Mouse (Mus musculus): Measurements from ENCODE around the gene Sh3d19. TPM values are rescaled to one million over a fixed set of nuclear protein-coding genes. Genes with fewer than 3 reads are reported as not detected.

Gene Sh3d19
- polyA plus RNA-seq, 1 experiment from 2014 or later = 10.3 TPM

GRCm38 (mm10) chr3:86116951-86117350, 146.0 kb downstream of the Sh3d19 start:
- H3K4me2 ChIP-seq = no peak overlapping the region
- no peak overlapping the region for H3K4me3 ChIP-seq
- H3K27me3 ChIP-seq (replicated peaks) = no peaks in the 10 kb centered on the region
- H3K9ac ChIP-seq = no peak overlapping the region
- H3K4me1 ChIP-seq = no peaks in the 10 kb centered on the region; the same call in 1 of the 2 replicates
- no peak for ATAC-seq (ENCODE audit: extremely low read depth, insufficient number of reproducible peaks, low FRiP score, low TSS enrichment)
- H3K9me3 ChIP-seq = peaks cover 7% of the 10 kb centered on the region; the same call in 1 of the 2 replicates
- 90% methylated on average over 4 of the region's 4 CpGs for WGBS
- H3K27ac ChIP-seq (replicated peaks) = no peak overlapping the region
- H3K36me3 ChIP-seq = peaks cover 44% of the 10 kb centered on the region

- no peak for ATAC-seq (ENCODE audit: extremely low read depth, insufficient number of reproducible peaks, low FRiP score, low TSS enrichment)
- 65% methylated on average over 16 of the region's 16 CpGs for WGBS
- H3K27ac ChIP-seq (replicated peaks) = no peak overlapping the region
- H3K36me3 ChIP-seq = peaks cover 45% of the 10 kb centered on the region
- H3K4me1 ChIP-seq = no peaks in the 10 kb centered on the region; the same call in 1 of the 2 replicates
- no peak overlapping the region for H3K4me2 ChIP-seq
- H3K4me3 ChIP-seq = no peak overlapping the region
- H3K27me3 ChIP-seq (replicated peaks) = no peaks in the 10 kb centered on the region
- H3K9ac ChIP-seq = no peak overlapping the region
- peaks cover 7% of the 10 kb centered on the region; the same call in 1 of the 2 replicates for H3K9me3 ChIP-seq
These were observed 148.5 kb downstream of the Sh3d19 start for GRCm38 (mm10) chr3:86119237-86119932.

- no peaks in the 10 kb centered on the region for H3K4me1 ChIP-seq
- no peak overlapping the region for H3K4me2 ChIP-seq
- no peaks in the 10 kb centered on the region for H3K9me3 ChIP-seq
- H3K36me3 ChIP-seq = peaks cover 39% of the 10 kb centered on the region
- no peak for ATAC-seq (ENCODE audit: extremely low read depth, insufficient number of reproducible peaks, low FRiP score, low TSS enrichment)
- H3K27me3 ChIP-seq (replicated peaks) = no peaks in the 10 kb centered on the region
- H3K9ac ChIP-seq = no peak overlapping the region
- no peak overlapping the region for H3K27ac ChIP-seq (replicated peaks)
- H3K4me3 ChIP-seq = no peak overlapping the region
These were observed 151.2 kb downstream of the Sh3d19 start for GRCm38 (mm10) chr3:86122156-86122555.

- Histone ChIP-seq H3K4me1 (no peaks in the 10 kb centered on the region), H3K27ac (replicated peaks) (no peak overlapping the region), H3K4me3 (no peak overlapping the region), H3K9me3 (no peaks in the 10 kb centered on the region), H3K27me3 (replicated peaks) (no peaks in the 10 kb centered on the region), H3K36me3 (peaks cover 49% of the 10 kb centered on the region), H3K9ac (no peak overlapping the region), H3K4me2 (no peak overlapping the region)
- ATAC-seq (ENCODE audit: extremely low read depth, insufficient number of reproducible peaks, low FRiP score, low TSS enrichment) = no peak
- WGBS = 70% methylated on average over 8 of the region's 8 CpGs
These were observed 152.4 kb downstream of the Sh3d19 start for GRCm38 (mm10) chr3:86123251-86123746.

- ATAC-seq (ENCODE audit: extremely low read depth, insufficient number of reproducible peaks, low FRiP score, low TSS enrichment) = no peak
- H3K9ac ChIP-seq = no peak overlapping the region
- WGBS = 13% methylated on average over 6 of the region's 6 CpGs
- no peaks in the 10 kb centered on the region for H3K4me1 ChIP-seq
- no peaks in the 10 kb centered on the region for H3K9me3 ChIP-seq
- H3K27ac ChIP-seq (replicated peaks) = no peak overlapping the region
- H3K4me2 ChIP-seq = no peak overlapping the region
- H3K4me3 ChIP-seq = no peak overlapping the region
- H3K27me3 ChIP-seq (replicated peaks) = no peaks in the 10 kb centered on the region
- H3K36me3 ChIP-seq = peaks cover 34% of the 10 kb centered on the region
These were observed 158.8 kb downstream of the Sh3d19 start for GRCm38 (mm10) chr3:86129757-86130156.

GRCm38 (mm10) chr3:86134939-86135638, 164.2 kb downstream of the Sh3d19 start:
- Histone ChIP-seq H3K4me2 (no peak overlapping the region), H3K4me1 (0 out of 2 replicates have a peak, but pooled peaks cover 3% of the 10 kb centered on the region), H3K36me3 (peaks cover 63% of the 10 kb centered on the region), H3K27ac (replicated peaks) (no peak overlapping the region), H3K4me3 (no peak overlapping the region), H3K9me3 (no peaks in the 10 kb centered on the region), H3K27me3 (replicated peaks) (no peaks in the 10 kb centered on the region), H3K9ac (no peak overlapping the region)
- no peak for ATAC-seq (ENCODE audit: extremely low read depth, insufficient number of reproducible peaks, low FRiP score, low TSS enrichment)
- WGBS = 88% methylated on average over 6 of the region's 6 CpGs

GRCm38 (mm10) chr3:86135886-86136563, 165.1 kb downstream of the Sh3d19 start:
- Histone ChIP-seq H3K9me3 (no peaks in the 10 kb centered on the region), H3K4me3 (no peak overlapping the region), H3K9ac (no peak overlapping the region), H3K27ac (replicated peaks) (no peak overlapping the region), H3K4me2 (no peak overlapping the region), H3K4me1 (peaks cover 11% of the 10 kb centered on the region), H3K36me3 (peaks cover 73% of the 10 kb centered on the region), H3K27me3 (replicated peaks) (no peaks in the 10 kb centered on the region)
- no peak for ATAC-seq (ENCODE audit: extremely low read depth, insufficient number of reproducible peaks, low FRiP score, low TSS enrichment)
- 76% methylated on average over 6 of the region's 6 CpGs for WGBS

GRCm38 (mm10) chr3:86136936-86137574, 166.1 kb downstream of the Sh3d19 start:
- Histone ChIP-seq H3K4me2 (no peak overlapping the region), H3K4me3 (no peak overlapping the region), H3K36me3 (peaks cover 78% of the 10 kb centered on the region), H3K9me3 (no peaks in the 10 kb centered on the region), H3K4me1 (peaks cover 17% of the 10 kb centered on the region), H3K27ac (replicated peaks) (no peak overlapping the region), H3K9ac (no peak overlapping the region), H3K27me3 (replicated peaks) (no peaks in the 10 kb centered on the region)
- 87% methylated on average over 6 of the region's 6 CpGs for WGBS
- ATAC-seq (ENCODE audit: extremely low read depth, insufficient number of reproducible peaks, low FRiP score, low TSS enrichment) = no peak; the same call in 1 of the 2 replicates

GRCm38 (mm10) chr3:86139660-86140059, 168.8 kb downstream of the Sh3d19 start:
- 88% methylated on average over 4 of the region's 4 CpGs for WGBS
- Histone ChIP-seq H3K9ac (peak overlapping the region; percentile 37; the same call in 1 of the 2 replicates), H3K27ac (replicated peaks) (no peak overlapping the region), H3K4me3 (0 out of 2 replicates have a peak overlapping the region, but pooled peaks have one; percentile 98), H3K36me3 (peaks cover 69% of the 10 kb centered on the region), H3K27me3 (replicated peaks) (no peaks in the 10 kb centered on the region), H3K4me1 (peaks cover 17% of the 10 kb centered on the region), H3K9me3 (no peaks in the 10 kb centered on the region), H3K4me2 (peak overlapping the region; percentile 90)
- no peak for ATAC-seq (ENCODE audit: extremely low read depth, insufficient number of reproducible peaks, low FRiP score, low TSS enrichment)

- Histone ChIP-seq H3K27ac (replicated peaks) (peak overlapping the region; percentile 87), H3K4me3 (peak overlapping the region; percentile 98), H3K4me2 (peak overlapping the region; percentile 90), H3K9me3 (no peaks in the 10 kb centered on the region), H3K27me3 (replicated peaks) (no peaks in the 10 kb centered on the region), H3K4me1 (peaks cover 17% of the 10 kb centered on the region), H3K36me3 (peaks cover 52% of the 10 kb centered on the region), H3K9ac (peak overlapping the region; percentile 100)
- 7% methylated on average over 7 of the region's 7 CpGs for WGBS
- ATAC-seq (ENCODE audit: extremely low read depth, insufficient number of reproducible peaks, low FRiP score, low TSS enrichment) = no peak
These were observed 170.5 kb downstream of the Sh3d19 start for GRCm38 (mm10) chr3:86141366-86141765.

- Histone ChIP-seq H3K4me2 (peak overlapping the region; percentile 90), H3K9ac (peak overlapping the region; percentile 100), H3K9me3 (no peaks in the 10 kb centered on the region), H3K36me3 (peaks cover 46% of the 10 kb centered on the region), H3K4me3 (peak overlapping the region; percentile 98), H3K4me1 (peaks cover 17% of the 10 kb centered on the region), H3K27ac (replicated peaks) (peak overlapping the region; percentile 87), H3K27me3 (replicated peaks) (no peaks in the 10 kb centered on the region)
- under 1% methylated on average over 18 of the region's 18 CpGs for WGBS
- no peak for ATAC-seq (ENCODE audit: extremely low read depth, insufficient number of reproducible peaks, low FRiP score, low TSS enrichment)
These were observed 171.0 kb downstream of the Sh3d19 start for GRCm38 (mm10) chr3:86141886-86142262.
